ENCODE assay signal across 22 mouse cellular contexts in the genomic region with DNA sequence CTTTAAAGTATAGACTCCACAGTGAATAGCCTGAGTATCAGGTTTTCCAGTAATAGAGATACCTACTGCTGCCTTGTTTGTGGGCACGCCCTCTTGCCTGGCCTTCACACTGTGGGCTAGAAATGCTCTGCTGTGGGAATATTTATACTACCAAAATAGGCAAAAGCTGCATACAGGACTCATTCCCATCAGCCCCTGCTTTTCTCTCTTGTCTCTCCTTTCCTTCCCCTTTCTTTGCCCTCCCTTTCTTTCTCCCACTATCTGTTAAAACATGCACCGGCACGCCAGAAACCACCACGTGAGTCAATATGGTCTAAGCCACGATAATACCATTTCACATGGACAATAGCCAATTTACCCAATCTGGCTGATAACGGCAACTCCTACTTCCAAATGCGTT.
DNase-seq lines count a peak whose midpoint lies in the region; ATAC-seq and TF ChIP-seq lines count a peak whose summit lies in the region.
"Had no signal": no experiment of that assay in that cellular context is flagged by ENCODE, and none has a peak within 500 bp of the region (broad histone marks: within the 10 kb centered on the region; RNA-seq: fewer than 3 reads in every experiment).

No protein-coding gene starts in this region.

- no peak for TF ChIP-seq POLR2A in brain, embryonic 14.5 days (IDR thresholded peaks at IDR 0.05; ENCODE audit: borderline replicate concordance, extremely low read depth, insufficient read depth, insufficient read length, poor library complexity, severe bottlenecking)

- TF ChIP-seq CTCF in brain, embryonic 14.5 days (IDR thresholded peaks at IDR 0.05; ENCODE audit: borderline replicate concordance, extremely low read depth, insufficient read depth, insufficient read length): no peak

- H3K4me1 ChIP-seq in forebrain, embryonic 14.5 days (ENCODE audit: control insufficient read depth, insufficient read depth, low read length): peaks cover 6% of the 10 kb centered on the region; the same call in 1 of the 2 replicates
- peaks cover 13% of the 10 kb centered on the region for H3K4me1 ChIP-seq in forebrain, embryonic 12.5 days
- H3K4me1 ChIP-seq in midbrain, embryonic 14.5 days (ENCODE audit: control insufficient read depth, insufficient read depth, low read length): no peaks in the 10 kb centered on the region
- H3K4me1 ChIP-seq in midbrain, embryonic 13.5 days (replicated peaks): peaks cover 13% of the 10 kb centered on the region
- H3K4me1 ChIP-seq in stomach, embryonic 16.5 days (ENCODE audit: control insufficient read depth, insufficient read depth, low read length): peaks cover 9% of the 10 kb centered on the region; the same call in 1 of the 2 replicates
- H3K4me1 ChIP-seq: hindbrain, embryonic 12.5 days had no signal

- H3K4me2 ChIP-seq in forebrain, embryonic 14.5 days (ENCODE audit: low read length): no peak overlapping the region
- H3K4me2 ChIP-seq in forebrain, embryonic 12.5 days: no peak overlapping the region
- H3K4me2 ChIP-seq in midbrain, embryonic 14.5 days (ENCODE audit: low read length): no peak overlapping the region
- H3K4me2 ChIP-seq in midbrain, embryonic 13.5 days (replicated peaks): no peak overlapping the region
- no peak overlapping the region for H3K4me2 ChIP-seq in stomach, embryonic 16.5 days (ENCODE audit: low read depth, low read length)
- H3K4me2 ChIP-seq: embryonic facial prominence, embryonic 13.5 days; heart, embryonic 13.5 days; hindbrain, embryonic 12.5 days had no signal

- H3K9ac ChIP-seq in forebrain, embryonic 14.5 days (ENCODE audit: low read length): no peak overlapping the region
- no peak overlapping the region for H3K9ac ChIP-seq in forebrain, embryonic 12.5 days
- no peak overlapping the region for H3K9ac ChIP-seq in midbrain, embryonic 14.5 days (replicated peaks; ENCODE audit: low read length)
- H3K9ac ChIP-seq in midbrain, embryonic 13.5 days (replicated peaks): no peak overlapping the region
- no peak overlapping the region for H3K9ac ChIP-seq in stomach, embryonic 16.5 days (ENCODE audit: low read length)
- H3K9ac ChIP-seq: embryonic facial prominence, embryonic 13.5 days; heart, embryonic 13.5 days; hindbrain, embryonic 12.5 days had no signal

- H3K4me3 ChIP-seq in forebrain, embryonic 14.5 days (ENCODE audit: low read depth, low read length): no peak overlapping the region
- H3K4me3 ChIP-seq in forebrain, embryonic 12.5 days (replicated peaks): no peak overlapping the region
- no peak overlapping the region for H3K4me3 ChIP-seq in midbrain, embryonic 14.5 days (replicated peaks; ENCODE audit: low read depth, low read length)
- no peak overlapping the region for H3K4me3 ChIP-seq in midbrain, embryonic 13.5 days (replicated peaks)
- no peak overlapping the region for H3K4me3 ChIP-seq in stomach, embryonic 16.5 days (replicated peaks; ENCODE audit: low read length)
- H3K4me3 ChIP-seq: embryonic facial prominence, embryonic 13.5 days; gastrocnemius, adult 2 months; heart, embryonic 13.5 days; hindbrain, embryonic 12.5 days had no signal

- no peaks in the 10 kb centered on the region for H3K36me3 ChIP-seq in forebrain, embryonic 14.5 days (ENCODE audit: control insufficient read depth, insufficient read depth, low read length)
- no peaks in the 10 kb centered on the region for H3K36me3 ChIP-seq in forebrain, embryonic 12.5 days (replicated peaks)
- H3K36me3 ChIP-seq in midbrain, embryonic 14.5 days (ENCODE audit: control insufficient read depth, insufficient read depth, low read length): no peaks in the 10 kb centered on the region
- no peaks in the 10 kb centered on the region for H3K36me3 ChIP-seq in midbrain, embryonic 13.5 days
- H3K36me3 ChIP-seq in stomach, embryonic 16.5 days (ENCODE audit: control insufficient read depth, insufficient read depth, low read length): no peaks in the 10 kb centered on the region
- H3K36me3 ChIP-seq: embryonic facial prominence, embryonic 13.5 days; heart, embryonic 13.5 days; hindbrain, embryonic 12.5 days had no signal

- 20% methylated on average over 7 of the region's 7 CpGs for WGBS in forebrain, embryonic 14.5 days
- 27% methylated on average over 7 of the region's 7 CpGs for WGBS in forebrain, embryonic 12.5 days
- 48% methylated on average over 7 of the region's 7 CpGs for WGBS in midbrain, embryonic 14.5 days
- WGBS in midbrain, embryonic 13.5 days: 42% methylated on average over 7 of the region's 7 CpGs
- WGBS in stomach, embryonic 16.5 days: 44% methylated on average over 7 of the region's 7 CpGs

- ATAC-seq in forebrain, embryonic 14.5 days: no peak
- no peak for ATAC-seq in forebrain, embryonic 12.5 days (ENCODE audit: low FRiP score)
- ATAC-seq in midbrain, embryonic 14.5 days (ENCODE audit: low FRiP score, low TSS enrichment): no peak
- ATAC-seq in midbrain, embryonic 13.5 days: no peak
- ATAC-seq in stomach, embryonic 16.5 days (ENCODE audit: insufficient read depth, low FRiP score): peak; percentile 71
- ATAC-seq: forebrain, embryonic 16.5 days; hindbrain, embryonic 16.5 days; inflammation-experienced regulatory T-cells, adult 6 months had no signal

- no peaks in the 10 kb centered on the region for H3K9me3 ChIP-seq in forebrain, embryonic 14.5 days (replicated peaks; ENCODE audit: control insufficient read depth, low read length)
- no peaks in the 10 kb centered on the region for H3K9me3 ChIP-seq in forebrain, embryonic 12.5 days
- no peaks in the 10 kb centered on the region for H3K9me3 ChIP-seq in midbrain, embryonic 14.5 days (ENCODE audit: control insufficient read depth, low read length)
- no peaks in the 10 kb centered on the region for H3K9me3 ChIP-seq in midbrain, embryonic 13.5 days
- H3K9me3 ChIP-seq in stomach, embryonic 16.5 days (replicated peaks; ENCODE audit: control insufficient read depth, low read length): no peaks in the 10 kb centered on the region
- H3K9me3 ChIP-seq: embryonic facial prominence, embryonic 13.5 days; heart, embryonic 13.5 days; hindbrain, embryonic 12.5 days had no signal

- no peak overlapping the region for H3K27ac ChIP-seq in forebrain, embryonic 14.5 days (ENCODE audit: low read depth, low read length)
- no peak overlapping the region for H3K27ac ChIP-seq in forebrain, embryonic 12.5 days
- H3K27ac ChIP-seq in midbrain, embryonic 14.5 days (replicated peaks; ENCODE audit: low read depth, low read length): no peak overlapping the region
- H3K27ac ChIP-seq in midbrain, embryonic 13.5 days: no peak overlapping the region
- 0 out of 2 replicates have a peak overlapping the region, but pooled peaks have one; percentile 62 for H3K27ac ChIP-seq in stomach, embryonic 16.5 days (ENCODE audit: low read length)
- H3K27ac ChIP-seq: embryonic facial prominence, embryonic 13.5 days; gastrocnemius, adult 2 months; heart, embryonic 13.5 days; hindbrain, embryonic 12.5 days had no signal

- no peaks in the 10 kb centered on the region for H3K27me3 ChIP-seq in forebrain, embryonic 14.5 days (replicated peaks; ENCODE audit: control insufficient read depth, insufficient read depth, low read length)
- H3K27me3 ChIP-seq in forebrain, embryonic 12.5 days: peaks cover 11% of the 10 kb centered on the region; the same call in 1 of the 2 replicates
- no peaks in the 10 kb centered on the region for H3K27me3 ChIP-seq in midbrain, embryonic 14.5 days (ENCODE audit: control insufficient read depth, insufficient read depth, low read length)
- H3K27me3 ChIP-seq in midbrain, embryonic 13.5 days: peaks cover 5% of the 10 kb centered on the region; the same call in 1 of the 2 replicates
- H3K27me3 ChIP-seq in stomach, embryonic 16.5 days (ENCODE audit: control insufficient read depth, insufficient read depth, low read length): no peaks in the 10 kb centered on the region
- H3K27me3 ChIP-seq: CH12.LX; embryonic facial prominence, embryonic 13.5 days; heart, embryonic 13.5 days; hindbrain, embryonic 12.5 days had no signal

- peak; percentile 38 for DNase-seq in forebrain, embryonic 14.5 days (ENCODE audit: low spot score)
- DNase-seq in midbrain, embryonic 14.5 days: peak; percentile 40
- DNase-seq in brain, embryonic 14.5 days (ENCODE audit: low read depth): peak; percentile 57
- DNase-seq in frontal cortex, postnatal 36 days (ENCODE audit: low spot score in 2 of 2): no peak
- DNase-seq: adrenal gland, adult 8-10 months; adrenal gland, postnatal 36 days; cerebellum, adult 11 months; cerebellum, adult 8-10 months; cerebellum, postnatal 14 days; gastrocnemius, adult 2 months; gastrocnemius, postnatal 25 days; heart, postnatal 4 days had no signal

Comparison
In these comparisons a context has a peak if more than half of its experiments do, and no peak if none do; other contexts are left out.
1. DNase-seq: peak in forebrain, embryonic 14.5 days (single experiment), midbrain, embryonic 14.5 days (single experiment) and brain, embryonic 14.5 days (single experiment); none in frontal cortex, postnatal 36 days (0 of 2).